Mouse (Mus musculus): ENCODE results near the gene Exosc10.

DNA sequence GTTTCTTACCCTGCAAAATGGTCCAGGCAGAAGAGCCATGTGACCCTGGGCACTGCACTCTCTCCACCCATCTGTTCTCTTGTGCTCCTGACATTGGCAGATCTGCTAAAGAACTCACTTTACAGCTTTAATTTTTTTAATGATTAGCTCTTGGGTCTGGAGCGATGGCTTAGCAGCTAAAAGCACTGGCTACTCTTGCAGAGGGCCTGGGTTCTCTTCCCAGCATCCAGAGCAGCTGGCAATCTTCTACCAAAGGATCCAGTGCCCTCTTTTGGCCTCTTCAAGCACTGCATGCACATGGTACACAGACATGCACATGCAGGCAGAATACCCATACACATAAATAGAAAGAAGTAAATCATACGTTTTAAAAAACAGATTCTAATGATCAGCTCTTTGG is 42.9 kb upstream of the Exosc10 start:
- TF ChIP-seq POLR2A (IDR thresholded peaks at IDR 0.05; ENCODE audit: insufficient read length, low read depth) (no peak), E2F4 (IDR thresholded peaks at IDR 0.05; ENCODE audit: insufficient read depth) (no peak), CEBPB (IDR thresholded peaks at IDR 0.05; ENCODE audit: insufficient read depth, poor library complexity, severe bottlenecking) (no peak)

Measured in myocyte (in vitro differentiated cells).